Mouse (Mus musculus) myocyte (in vitro differentiated cells): ENCODE data around the gene Elovl7. TPM values are rescaled to one million over a fixed set of nuclear protein-coding genes. Genes with fewer than 3 reads are reported as not detected.

ENCODE experiments used
- H3K27me3 ChIP-seq: one replicate; pipeline ENCODE4 v1.6.1; 2011; ENCODE audit not compliant: control insufficient read depth, insufficient read depth, insufficient read length
- H3K36me3 ChIP-seq: one replicate; pipeline ENCODE4 v1.6.1; 2011; ENCODE audit not compliant: control insufficient read depth, insufficient read depth
- H3K4me2 ChIP-seq: one replicate; pipeline ENCODE4 v1.6.1; 2011; ENCODE audit warnings: low read depth, control low read depth
- H3K4me3 ChIP-seq: one replicate; pipeline ENCODE4 v1.5.1; 2011; ENCODE audit warnings: mild to moderate bottlenecking, control low read depth, moderate library complexity
- H3K79me2 ChIP-seq: one replicate; pipeline ENCODE4 v1.6.1; 2011; ENCODE audit not compliant: control insufficient read depth, insufficient read depth
- H3ac ChIP-seq: one replicate; pipeline ENCODE4 v1.6.1; 2011; ENCODE audit not compliant: control insufficient read depth, insufficient read length
- CEBPB ChIP-seq: IDR thresholded peaks from 2 replicates; pipeline ENCODE4 v1.6.1; 2011; ENCODE audit warnings: mild to moderate bottlenecking, moderate library complexity; ENCODE audit not compliant: poor library complexity, insufficient read depth, severe bottlenecking
- E2F4 ChIP-seq: IDR thresholded peaks from one replicate; pipeline ENCODE4 v1.6.1; 2011; ENCODE audit warnings: mild to moderate bottlenecking, control low read depth, moderate library complexity; ENCODE audit not compliant: insufficient read depth
- MAX ChIP-seq: IDR thresholded peaks from one replicate; pipeline ENCODE4 v1.6.1; 2011; ENCODE audit warnings: low read depth, mild to moderate bottlenecking, control low read depth
- MYOD1 ChIP-seq, 3 experiments: IDR thresholded peaks; one replicate each; pipeline ENCODE4 v1.6.1; 2011; ENCODE audit warnings: control low read depth in 2 of 3, low read depth in 2 of 3, mild to moderate bottlenecking in 2 of 3, moderate library complexity in 1 of 3; ENCODE audit not compliant: insufficient read length in 2 of 3, control insufficient read depth in 1 of 3
- MYOG ChIP-seq, 3 experiments: IDR thresholded peaks; one replicate each; pipeline ENCODE4 v1.6.1; 2011; ENCODE audit warnings: control low read depth in 2 of 3, low read depth in 2 of 3, mild to moderate bottlenecking in 2 of 3; ENCODE audit not compliant: insufficient read length in 2 of 3, control insufficient read depth in 1 of 3, insufficient read depth in 1 of 3
- POLR2A ChIP-seq: IDR thresholded peaks from one replicate; pipeline ENCODE4 v1.6.1; 2011; ENCODE audit warnings: low read depth, mild to moderate bottlenecking, control low read depth, moderate library complexity; ENCODE audit not compliant: insufficient read length
- POLR2AphosphoS2 ChIP-seq: IDR thresholded peaks from one replicate; pipeline ENCODE4 v1.6.1; 2011; ENCODE audit warnings: low read depth, control low read depth; ENCODE audit not compliant: insufficient read length
- REST ChIP-seq: IDR thresholded peaks from one replicate; pipeline ENCODE4 v1.6.1; 2011; ENCODE audit warnings: mild to moderate bottlenecking, control low read depth, moderate library complexity; ENCODE audit not compliant: insufficient read depth, insufficient read length
- SRF ChIP-seq: IDR thresholded peaks from one replicate; pipeline ENCODE4 v1.6.1; 2011; ENCODE audit warnings: low read depth; ENCODE audit not compliant: control insufficient read depth, insufficient read length
- TCF12 ChIP-seq: IDR thresholded peaks from one replicate; pipeline ENCODE4 v1.6.1; 2011; ENCODE audit warnings: mild to moderate bottlenecking, control low read depth; ENCODE audit not compliant: poor library complexity, insufficient read depth, severe bottlenecking
- TCF3 ChIP-seq: IDR thresholded peaks from one replicate; pipeline ENCODE4 v1.6.1; 2011; ENCODE audit warnings: low read depth, control low read depth; ENCODE audit not compliant: insufficient read length
- USF1 ChIP-seq: IDR thresholded peaks from one replicate; pipeline ENCODE4 v1.6.1; 2011; ENCODE audit warnings: low read depth, mild to moderate bottlenecking, control low read depth, moderate library complexity
- polyA plus RNA-seq: library from polyadenylated mRNA; unstranded; fragments of >200 nt; fragmentation: generic; extraction: Trizol; gene quantifications from one replicate; pipeline ENCODE4 v1.2.1, GENCODE M21; 2012; ENCODE audit warnings: missing spikeins

Elovl7 gene
- polyA plus RNA-seq, 1 experiment = 0.34 TPM

- TF ChIP-seq TCF3 (no peak), MAX (no peak), POLR2AphosphoS2 (no peak), REST (no peak), E2F4 (no peak)
- H3K4me3 ChIP-seq = no peak overlapping the region
- H3K36me3 ChIP-seq = no peaks in the 10 kb centered on the region
- H3K27me3 ChIP-seq = no peaks in the 10 kb centered on the region
- no peak overlapping the region for H3K4me2 ChIP-seq
- H3ac ChIP-seq = no peak overlapping the region
- no peaks in the 10 kb centered on the region for H3K79me2 ChIP-seq
Measured at GRCm38 (mm10) chr13:108229634-108230330, 15.6 kb downstream of the Elovl7 start.

- Histone ChIP-seq H3K36me3 (no peaks in the 10 kb centered on the region), H3ac (no peak overlapping the region), H3K79me2 (no peaks in the 10 kb centered on the region), H3K4me3 (no peak overlapping the region), H3K27me3 (no peaks in the 10 kb centered on the region), H3K4me2 (no peak overlapping the region)
- TF ChIP-seq TCF12 (no peak), SRF (no peak), POLR2A (no peak), POLR2AphosphoS2 (no peak), MYOG (IDR thresholded peaks at IDR 0.05; ENCODE audit: control insufficient read depth in 1 of 3, insufficient read depth in 1 of 3, insufficient read length in 2 of 3, low read depth in 2 of 3) (no peak), USF1 (no peak)
Measured at GRCm38 (mm10) chr13:108240012-108240411, 25.8 kb downstream of the Elovl7 start.

GRCm38 (mm10) chr13:108241715-108242114 lies 27.5 kb downstream of the Elovl7 start:
- Histone ChIP-seq H3K4me3 (no peak overlapping the region), H3K4me2 (no peak overlapping the region)
- TF ChIP-seq SRF = no peak
- TF ChIP-seq TCF12 = no peak
- no peak for TF ChIP-seq POLR2A
- no peak for TF ChIP-seq E2F4
- no peak for TF ChIP-seq USF1
- no peak for TF ChIP-seq TCF3
- TF ChIP-seq MAX = no peak
- no peak for TF ChIP-seq MYOG (IDR thresholded peaks at IDR 0.05; ENCODE audit: control insufficient read depth in 1 of 3, insufficient read depth in 1 of 3, insufficient read length in 2 of 3, low read depth in 2 of 3)
- TF ChIP-seq MYOD1 (IDR thresholded peaks at IDR 0.05; ENCODE audit: control insufficient read depth in 1 of 3, insufficient read length in 2 of 3, low read depth in 2 of 3) = no peak
- no peak for TF ChIP-seq REST

GRCm38 (mm10) chr13:108245086-108245697 lies 31.0 kb downstream of the Elovl7 start:
- TF ChIP-seq MYOG (IDR thresholded peaks at IDR 0.05; ENCODE audit: control insufficient read depth in 1 of 3, insufficient read depth in 1 of 3, insufficient read length in 2 of 3, low read depth in 2 of 3) = no peak
- TF ChIP-seq E2F4 = no peak
- no peak for TF ChIP-seq TCF12
- TF ChIP-seq CEBPB = no peak
- TF ChIP-seq MAX = no peak
- TF ChIP-seq POLR2AphosphoS2 = no peak
- no peak for TF ChIP-seq REST
- no peak for TF ChIP-seq TCF3
- no peak for TF ChIP-seq USF1
- no peak for TF ChIP-seq SRF
- TF ChIP-seq MYOD1 (IDR thresholded peaks at IDR 0.05; ENCODE audit: control insufficient read depth in 1 of 3, insufficient read length in 2 of 3, low read depth in 2 of 3) = no peak
- no peak for TF ChIP-seq POLR2A
- Histone ChIP-seq H3K4me3 (no peak overlapping the region), H3K4me2 (no peak overlapping the region), H3K79me2 (no peaks in the 10 kb centered on the region), H3ac (no peak overlapping the region), H3K36me3 (no peaks in the 10 kb centered on the region), H3K27me3 (no peaks in the 10 kb centered on the region)

More at GRCm38 (mm10) chr13:108241715-108242114, 27.5 kb downstream of the Elovl7 start:
- Histone ChIP-seq H3K36me3 (no peaks in the 10 kb centered on the region), H3K27me3 (no peaks in the 10 kb centered on the region), H3K79me2 (no peaks in the 10 kb centered on the region), H3ac (no peak overlapping the region)

GRCm38 (mm10) chr13:108251106-108251505 lies 36.9 kb downstream of the Elovl7 start:
- TF ChIP-seq SRF (no peak), MYOG (IDR thresholded peaks at IDR 0.05; ENCODE audit: control insufficient read depth in 1 of 3, insufficient read depth in 1 of 3, insufficient read length in 2 of 3, low read depth in 2 of 3) (no peak), POLR2A (no peak)
- H3K4me3 ChIP-seq = no peak overlapping the region
- H3K79me2 ChIP-seq = no peaks in the 10 kb centered on the region
- H3ac ChIP-seq = no peak overlapping the region
- H3K36me3 ChIP-seq = no peaks in the 10 kb centered on the region
- H3K4me2 ChIP-seq = no peak overlapping the region
- no peaks in the 10 kb centered on the region for H3K27me3 ChIP-seq
